Mouse (Mus musculus) heart, embryonic 16.5 days (tissue): ENCODE results near the gene Fbxo42. TPM values are rescaled to one million over a fixed set of nuclear protein-coding genes. Genes with fewer than 3 reads are reported as not detected.

Source experiments
- ATAC-seq: fragments of 200-750 bp; cut with Nextera tagmentation; replicated peaks from 2 replicates; pipeline ENCODE4 v1.8.0; 2017; ENCODE audit warnings: moderate number of reproducible peaks; ENCODE audit not compliant: insufficient read depth, low FRiP score; ENCODE audit errors: extremely low read depth
- H3K27ac ChIP-seq: fragments of 300-500 bp; sonication (generic); 2 replicates; pipeline ENCODE4 v1.5.1; 2014; ENCODE audit warnings: mild to moderate bottlenecking, low read length, control low read depth, moderate library complexity
- H3K27me3 ChIP-seq: fragments of 300-500 bp; sonication (generic); 2 replicates; pipeline ENCODE4 v1.6.1; 2014; ENCODE audit warnings: low read length, mixed read lengths; ENCODE audit not compliant: control insufficient read depth, insufficient read depth
- H3K36me3 ChIP-seq: fragments of 300-500 bp; sonication (generic); 2 replicates; pipeline ENCODE4 v1.6.1; 2014; ENCODE audit not compliant: control insufficient read depth, insufficient read depth
- H3K4me1 ChIP-seq: fragments of 300-500 bp; sonication (generic); 2 replicates; pipeline ENCODE4 v1.6.1; 2014; ENCODE audit warnings: low read length, mixed read lengths; ENCODE audit not compliant: control insufficient read depth, insufficient read depth
- H3K4me2 ChIP-seq: fragments of 300-500 bp; sonication (generic); 2 replicates; pipeline ENCODE4 v1.6.1; 2014; ENCODE audit warnings: low read depth, mild to moderate bottlenecking, control low read depth, low read length
- H3K4me3 ChIP-seq: fragments of 300-500 bp; sonication (generic); 2 replicates; pipeline ENCODE4 v1.5.1; 2014; ENCODE audit warnings: mild to moderate bottlenecking, control low read depth, low read length
- H3K9ac ChIP-seq: fragments of 300-500 bp; sonication (generic); 2 replicates; pipeline ENCODE4 v1.6.1; 2014; ENCODE audit warnings: low read length, control low read depth
- H3K9me3 ChIP-seq: fragments of 300-500 bp; sonication (generic); replicated peaks from 2 replicates; pipeline ENCODE4 v1.6.1; 2016; ENCODE audit warnings: low read length; ENCODE audit not compliant: control insufficient read depth
- WGBS: fragments of 180-500 bp; shearing (Covaris S2); extraction: QIAGEN DNeasy Blood & Tissue Kit; methylation state at CpG from one replicate; pipeline ENCODE4 v1.1.7; 2014; 5-methylcytosine and 5-hydroxymethylcytosine counted together
- polyA plus RNA-seq: library from polyadenylated mRNA; unstranded; fragments of >200 nt; fragmentation: Nextera tagmentation; extraction: Ambion mirVana; gene quantifications from 2 replicates; pipeline ENCODE4 v1.2.1, GENCODE M21; 2015

Gene Fbxo42
- polyA plus RNA-seq: 12.8 and 14.5 TPM in 2 replicates

- Histone ChIP-seq H3K4me2 (peak within 1 kb of the TSS; percentile 86), H3K27me3 (no peaks in the 10 kb centered on the region), H3K4me3 (peak within 1 kb of the TSS; percentile 79), H3K27ac (peak within 1 kb of the TSS; percentile 95), H3K4me1 (peaks cover 10% of the 10 kb centered on the region), H3K9ac (peak within 1 kb of the TSS; percentile 92), H3K36me3 (no peaks in the 10 kb centered on the region), H3K9me3 (no peaks in the 10 kb centered on the region)
- WGBS: 7% methylated on average over 56 of the region's 58 CpGs
- peak; percentile 89 for ATAC-seq
These were observed at the start of gene Fbxo42 for GRCm38 (mm10) chr4:141147112-141148008. Fbxo42 (plus strand) TSS chr4:141147913.

DNA sequence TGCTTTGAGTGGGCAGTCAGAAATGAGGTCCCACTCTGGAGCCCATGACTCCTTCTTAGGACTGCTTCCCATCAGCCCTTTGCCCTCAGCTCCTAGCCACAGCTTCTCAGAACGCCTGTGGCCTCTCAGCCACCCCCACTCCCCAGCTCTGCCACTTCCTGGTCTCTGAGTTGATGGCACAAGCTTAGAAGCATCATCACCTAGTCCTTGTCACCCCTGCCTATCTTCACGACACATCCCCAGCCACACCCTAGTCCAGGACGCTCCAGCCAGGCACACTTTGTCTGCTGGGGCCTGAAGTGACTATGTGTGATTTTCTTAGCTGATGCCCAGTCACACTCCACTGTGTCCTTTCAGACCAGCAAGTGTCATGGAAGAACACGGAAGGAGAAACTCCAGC lies 48.8 kb upstream of the Fbxo42 start:
- Histone ChIP-seq H3K27me3 (no peaks in the 10 kb centered on the region), H3K27ac (no peak overlapping the region), H3K4me2 (no peak overlapping the region), H3K4me1 (no peaks in the 10 kb centered on the region), H3K9ac (no peak overlapping the region), H3K4me3 (no peak overlapping the region), H3K36me3 (no peaks in the 10 kb centered on the region), H3K9me3 (0 out of 2 replicates have a peak, but pooled peaks cover 3% of the 10 kb centered on the region)
- no peak for ATAC-seq
- WGBS: 42% methylated on average over 4 of the region's 4 CpGs

DNA sequence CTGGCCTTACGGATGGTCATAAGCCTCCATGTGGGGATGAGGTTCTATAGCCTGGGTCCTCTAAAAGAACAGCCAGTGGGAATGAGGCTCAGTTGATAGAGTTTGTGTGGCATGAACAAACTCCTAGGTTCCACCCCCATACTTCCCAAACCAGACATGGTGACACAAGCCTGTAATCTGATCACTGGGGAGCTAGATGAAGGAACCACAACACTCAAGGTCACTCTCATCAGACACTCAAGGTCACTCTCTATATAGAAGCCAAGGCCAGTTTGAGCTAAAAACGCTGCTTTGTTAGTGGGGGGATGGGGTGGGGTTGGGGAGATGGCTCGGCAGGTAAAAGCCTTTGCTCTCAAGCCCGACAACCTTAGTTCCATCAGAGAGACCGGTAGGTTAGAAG lies 47.8 kb upstream of the Fbxo42 start:
- no peak for ATAC-seq
- Histone ChIP-seq H3K4me3 (no peak overlapping the region), H3K27ac (no peak overlapping the region), H3K4me1 (no peaks in the 10 kb centered on the region), H3K27me3 (no peaks in the 10 kb centered on the region), H3K4me2 (no peak overlapping the region), H3K36me3 (no peaks in the 10 kb centered on the region), H3K9me3 (0 out of 2 replicates have a peak, but pooled peaks cover 3% of the 10 kb centered on the region), H3K9ac (no peak overlapping the region)
- 69% methylated on average over 5 of the region's 5 CpGs for WGBS

- Histone ChIP-seq H3K4me2 (no peak overlapping the region), H3K9ac (no peak overlapping the region), H3K4me1 (no peaks in the 10 kb centered on the region), H3K27me3 (no peaks in the 10 kb centered on the region), H3K36me3 (no peaks in the 10 kb centered on the region), H3K27ac (no peak overlapping the region), H3K9me3 (0 out of 2 replicates have a peak, but pooled peaks cover 3% of the 10 kb centered on the region), H3K4me3 (no peak overlapping the region)
- 93% methylated on average over 9 of the region's 9 CpGs for WGBS
- ATAC-seq: no peak
These were observed 46.4 kb upstream of the Fbxo42 start for GRCm38 (mm10) chr4:141101291-141101690.

DNA sequence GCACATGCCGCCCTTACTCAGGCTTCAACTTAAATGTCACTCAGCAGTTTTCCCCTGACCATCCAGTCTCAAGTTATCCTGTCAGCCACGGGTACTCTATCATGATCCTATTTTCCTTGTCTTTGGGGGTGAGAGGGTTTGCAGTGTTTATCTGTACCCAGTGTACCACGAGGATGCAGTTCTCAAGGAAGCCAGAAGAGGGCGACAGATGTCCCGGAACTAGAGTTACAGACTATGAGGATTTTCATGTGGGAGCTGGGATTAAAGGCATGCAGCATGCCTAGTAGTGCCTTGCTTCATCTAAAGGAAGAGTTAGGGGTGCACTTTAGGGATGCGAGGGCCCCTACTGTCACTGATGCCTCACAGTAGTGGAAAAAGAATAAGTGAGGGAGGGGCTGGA lies 45.9 kb upstream of the Fbxo42 start:
- no peak overlapping the region for H3K9ac ChIP-seq
- no peak overlapping the region for H3K27ac ChIP-seq
- H3K27me3 ChIP-seq: no peaks in the 10 kb centered on the region
- no peaks in the 10 kb centered on the region for H3K36me3 ChIP-seq
- H3K9me3 ChIP-seq: 0 out of 2 replicates have a peak, but pooled peaks cover 3% of the 10 kb centered on the region
- 62% methylated on average over 6 of the region's 6 CpGs for WGBS
- H3K4me3 ChIP-seq: no peak overlapping the region
- H3K4me2 ChIP-seq: no peak overlapping the region
- no peaks in the 10 kb centered on the region for H3K4me1 ChIP-seq
- ATAC-seq: no peak

DNA sequence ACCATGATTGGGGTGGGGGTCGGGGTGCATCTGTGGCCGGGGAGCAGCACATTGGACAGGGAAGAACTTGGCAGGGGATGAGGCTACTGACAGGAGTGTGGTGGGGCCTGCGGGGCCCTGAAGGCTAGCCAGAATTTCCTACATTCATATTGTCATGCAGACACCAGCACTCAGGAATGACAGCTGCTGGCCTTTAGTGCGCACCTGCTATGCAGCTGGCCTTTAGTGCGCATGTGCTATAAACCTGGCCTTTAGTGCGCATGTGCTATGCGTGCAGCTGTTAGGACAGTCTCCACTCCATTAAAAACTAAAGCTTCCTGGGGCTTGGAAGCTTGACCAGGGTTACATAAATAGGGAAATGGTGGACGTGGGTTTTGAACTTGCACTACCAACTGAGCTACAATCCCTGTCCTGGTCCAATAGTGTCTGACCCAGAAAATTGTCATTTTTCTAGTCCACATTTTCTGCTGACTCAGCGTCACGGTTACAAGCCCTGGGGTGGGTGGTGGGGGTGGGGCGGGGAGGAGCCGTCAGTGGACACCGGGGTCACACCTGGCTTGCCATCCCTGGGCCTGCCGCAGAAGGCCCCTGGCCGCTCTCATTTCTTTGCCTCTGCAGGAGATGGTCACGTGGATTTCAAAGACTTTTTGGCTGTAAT lies 41.1 kb upstream of the Fbxo42 start:
- H3K4me2 ChIP-seq: no peak overlapping the region
- 0 out of 2 replicates have a peak, but pooled peaks cover 3% of the 10 kb centered on the region for H3K9me3 ChIP-seq
- H3K27me3 ChIP-seq: no peaks in the 10 kb centered on the region
- no peaks in the 10 kb centered on the region for H3K4me1 ChIP-seq
- peaks cover 5% of the 10 kb centered on the region; the same call in 1 of the 2 replicates for H3K36me3 ChIP-seq
- 81% methylated on average over 16 of the region's 16 CpGs for WGBS
- no peak overlapping the region for H3K27ac ChIP-seq
- H3K9ac ChIP-seq: no peak overlapping the region
- ATAC-seq: no peak
- H3K4me3 ChIP-seq: no peak overlapping the region

DNA sequence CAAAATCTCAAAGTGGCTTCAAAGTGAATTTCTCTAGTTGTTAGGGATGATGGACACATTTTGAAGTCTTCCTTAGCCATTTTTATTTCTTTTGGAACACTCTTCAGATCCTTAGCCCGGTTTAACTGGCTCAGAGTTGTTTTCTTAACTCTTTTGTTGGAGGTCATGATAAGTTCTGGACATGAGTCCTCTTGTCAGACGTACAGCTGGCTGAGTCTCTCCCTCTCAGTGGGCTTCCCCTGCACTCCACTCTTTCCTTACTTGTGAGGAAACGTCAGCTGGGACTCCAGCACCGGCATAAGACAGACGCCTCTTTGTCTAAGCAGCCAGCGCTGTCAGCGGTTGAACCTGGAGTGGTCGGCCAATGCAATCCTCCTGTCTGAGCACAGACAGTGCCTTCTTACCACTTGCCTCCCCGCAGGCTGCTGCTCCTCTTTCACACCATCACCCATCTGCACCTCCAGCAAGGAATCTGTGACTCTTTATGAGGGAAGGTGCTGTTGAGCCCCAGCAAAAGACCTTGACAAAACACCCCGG lies 39.4 kb upstream of the Fbxo42 start:
- ATAC-seq: no peak; the same call in 1 of the 2 replicates
- Histone ChIP-seq H3K4me2 (no peak overlapping the region), H3K4me1 (no peaks in the 10 kb centered on the region), H3K27me3 (no peaks in the 10 kb centered on the region), H3K36me3 (peaks cover 5% of the 10 kb centered on the region; the same call in 1 of the 2 replicates), H3K9me3 (no peaks in the 10 kb centered on the region), H3K27ac (peak overlapping the region; percentile 30; the same call in 1 of the 2 replicates), H3K4me3 (no peak overlapping the region), H3K9ac (0 out of 2 replicates have a peak overlapping the region, but pooled peaks have one; percentile 9)
- WGBS: 20% methylated on average over 10 of the region's 10 CpGs

DNA sequence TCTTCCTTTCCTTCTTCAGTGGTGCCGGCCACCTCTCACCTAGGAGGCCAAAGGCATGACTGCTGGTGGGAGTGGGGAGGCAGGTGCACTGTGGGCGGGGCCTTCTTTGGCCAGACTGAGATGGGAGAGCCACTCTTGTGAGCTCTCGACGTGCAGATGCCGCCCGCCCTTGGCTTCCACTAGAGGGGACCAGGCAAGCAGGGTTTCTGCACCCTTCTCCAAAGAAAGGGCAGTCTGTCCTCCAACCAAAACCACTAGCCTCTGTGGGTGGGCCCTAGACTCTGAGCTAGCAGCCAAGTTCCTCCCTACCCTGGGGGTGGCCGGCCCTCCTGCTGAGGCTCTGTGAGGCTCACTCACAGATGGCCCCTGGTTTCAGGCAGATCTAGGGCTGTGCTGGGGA lies 33.9 kb upstream of the Fbxo42 start:
- Histone ChIP-seq H3K27ac (no peak overlapping the region), H3K4me1 (peaks cover 7% of the 10 kb centered on the region), H3K36me3 (peaks cover 40% of the 10 kb centered on the region), H3K9ac (no peak overlapping the region), H3K9me3 (no peaks in the 10 kb centered on the region), H3K4me2 (no peak overlapping the region), H3K27me3 (no peaks in the 10 kb centered on the region), H3K4me3 (no peak overlapping the region)
- whole genome bisulfite sequencing: 67% methylated on average over 7 of the region's 7 CpGs
- no peak for ATAC-seq
